Mouse (Mus musculus) heart, postnatal 0 days (tissue): Measurements from ENCODE around the gene Unc80.

ENCODE experiments used
- CTCF ChIP-seq: IDR thresholded peaks from 2 replicates; pipeline ENCODE4 v1.5.1; 2016; ENCODE audit warnings: antibody characterized with exemption, control low read depth, low read depth
- EP300 ChIP-seq: IDR thresholded peaks from 2 replicates; pipeline ENCODE4 v1.6.1; 2016; ENCODE audit warnings: antibody characterized with exemption, low read depth

- TF ChIP-seq CTCF (no peak), EP300 (no peak)
Observed at GRCm38 (mm10) chr1:66438069-66438468, 30.1 kb upstream of the Unc80 start.
